Mouse (Mus musculus) olfactory bulb, adult 2 months (tissue): ENCODE data around the gene Dicer1.

Experiments
- CTCF ChIP-seq: fragments of 200-500 bp; IDR thresholded peaks from 2 replicates; pipeline ENCODE4 v1.5.1; 2012; ENCODE audit warnings: low read depth, mild to moderate bottlenecking, low read length, moderate library complexity; ENCODE audit not compliant: insufficient read depth
- POLR2A ChIP-seq: fragments of 200-500 bp; IDR thresholded peaks from 2 replicates; pipeline ENCODE4 v1.6.1; 2012; ENCODE audit warnings: mild to moderate bottlenecking, low read depth, low read length, moderate library complexity; ENCODE audit not compliant: insufficient read depth

DNA sequence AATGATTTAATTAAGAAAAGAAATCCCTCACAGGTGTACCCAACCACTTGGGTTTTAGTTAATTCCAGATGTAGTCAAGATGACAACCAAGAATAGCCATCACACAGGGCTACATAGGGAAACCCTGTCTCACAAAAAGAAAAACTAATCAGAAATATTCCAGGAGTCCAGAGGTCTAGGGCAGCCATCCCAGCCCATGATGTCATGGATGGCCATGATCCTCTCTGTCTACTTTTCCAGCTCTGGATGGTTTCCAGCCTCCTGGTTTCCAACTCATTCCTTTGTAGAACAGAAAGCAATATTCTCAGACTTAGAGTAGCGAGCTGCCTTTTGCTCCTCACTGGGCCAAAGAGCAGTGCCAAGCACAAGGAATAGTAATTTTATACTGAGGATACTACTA is 110.8 kb downstream of the Dicer1 start:
- TF ChIP-seq CTCF (no peak), POLR2A (no peak)
